Mouse (Mus musculus): Measurements from ENCODE around the gene Arl13a. TPM values are rescaled to one million over a fixed set of nuclear protein-coding genes. Genes with fewer than 3 reads are reported as not detected.
"Not testable (repeated sequence)": the region's sequence is repeated elsewhere in the genome, so short reads cannot be mapped to it uniquely, and the experiment has no call there.

Arl13a gene
- total RNA-seq (2021) = not detected
- long read RNA-seq, experiment 1 = 0 reads
- long read RNA-seq, experiment 2 = 0 reads

GRCm38 (mm10) chrX:134187201-134187600 lies at the start of gene Arl13a:
Gene Arl13a (plus strand): TSS chrX:134187501.
- not testable (repeated sequence) for DNase-seq (ENCODE audit: low spot score in 2 of 2)

GRCm38 (mm10) chrX:134140024-134140423 lies 47.3 kb upstream of the Arl13a start:
- intact Hi-C loops (cut with DNase I) = no loop called here
- DNase-seq (ENCODE audit: low spot score in 2 of 2) = no peak

More at GRCm38 (mm10) chrX:134187201-134187600, at the start of gene Arl13a:
- intact Hi-C loops (cut with DNase I) = not testable (repeated sequence)

GRCm38 (mm10) chrX:134141551-134141950 lies 45.8 kb upstream of the Arl13a start:
- intact Hi-C loops (cut with DNase I) = no loop called here
- DNase-seq (ENCODE audit: low spot score in 2 of 2) = no peak

DNA sequence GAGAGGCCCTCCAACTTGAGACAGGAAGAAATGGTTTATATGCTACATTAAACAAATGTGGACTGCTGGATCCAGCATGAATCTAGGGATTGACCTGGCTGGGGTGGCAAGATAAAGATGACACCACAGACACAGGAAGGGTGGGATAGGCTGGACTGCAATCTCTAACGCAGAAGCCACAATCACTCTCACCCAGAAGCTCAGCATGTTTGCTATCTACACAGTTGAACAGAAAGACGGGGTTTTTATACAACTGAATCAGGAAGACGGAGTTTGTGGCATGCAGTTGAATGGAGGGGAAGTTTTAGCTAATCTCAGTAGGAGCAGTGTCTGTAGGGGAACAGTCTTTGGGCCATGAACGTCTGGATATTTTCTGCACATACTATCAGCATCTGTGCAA lies 45.3 kb upstream of the Arl13a start:
- DNase-seq (ENCODE audit: low spot score in 2 of 2) = no peak
- intact Hi-C loops (cut with DNase I) = no loop called here

DNA sequence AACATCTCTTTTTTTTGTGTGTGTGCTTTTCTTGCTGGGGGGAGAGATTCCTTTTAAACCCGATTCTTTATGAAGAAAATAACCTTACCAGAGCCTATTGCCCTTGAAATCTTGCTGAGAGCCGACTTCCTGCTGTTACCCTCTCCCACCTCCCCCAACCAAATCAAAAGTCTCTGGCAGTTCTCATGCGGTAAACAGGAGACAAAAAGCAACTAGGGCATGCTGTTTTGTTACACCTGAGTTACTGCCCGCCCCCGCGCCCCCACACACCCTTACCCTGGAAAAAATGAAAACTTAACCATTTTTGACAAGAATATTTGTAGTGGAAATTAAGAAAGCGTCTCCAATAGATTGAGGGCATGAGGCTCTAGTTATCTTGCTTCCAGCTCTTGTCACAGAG lies 29.1 kb upstream of the Arl13a start:
- no peak for DNase-seq (ENCODE audit: low spot score in 2 of 2)
- intact Hi-C loops (cut with DNase I) = no loop called here

DNA sequence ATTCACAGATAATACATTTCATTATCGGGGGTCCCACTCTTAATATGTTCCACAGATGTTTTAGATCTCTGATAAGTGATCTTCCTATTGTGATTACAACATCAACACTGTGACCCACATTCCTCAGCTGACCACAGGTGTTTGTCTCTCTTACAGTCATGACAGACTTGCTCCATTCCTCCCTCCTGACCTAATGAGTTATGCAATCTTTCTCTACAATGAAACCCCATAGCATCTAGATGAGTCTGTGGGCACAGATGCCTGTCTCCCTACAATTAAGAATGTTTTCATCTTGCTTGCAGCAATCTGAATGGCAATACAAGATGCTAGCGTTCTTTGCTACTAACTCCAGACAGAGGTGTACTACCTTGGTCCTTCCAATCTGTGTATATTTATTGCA lies 26.9 kb upstream of the Arl13a start:
- DNase-seq (ENCODE audit: low spot score in 2 of 2) = no peak
- intact Hi-C loops (cut with DNase I) = no loop called here

DNA sequence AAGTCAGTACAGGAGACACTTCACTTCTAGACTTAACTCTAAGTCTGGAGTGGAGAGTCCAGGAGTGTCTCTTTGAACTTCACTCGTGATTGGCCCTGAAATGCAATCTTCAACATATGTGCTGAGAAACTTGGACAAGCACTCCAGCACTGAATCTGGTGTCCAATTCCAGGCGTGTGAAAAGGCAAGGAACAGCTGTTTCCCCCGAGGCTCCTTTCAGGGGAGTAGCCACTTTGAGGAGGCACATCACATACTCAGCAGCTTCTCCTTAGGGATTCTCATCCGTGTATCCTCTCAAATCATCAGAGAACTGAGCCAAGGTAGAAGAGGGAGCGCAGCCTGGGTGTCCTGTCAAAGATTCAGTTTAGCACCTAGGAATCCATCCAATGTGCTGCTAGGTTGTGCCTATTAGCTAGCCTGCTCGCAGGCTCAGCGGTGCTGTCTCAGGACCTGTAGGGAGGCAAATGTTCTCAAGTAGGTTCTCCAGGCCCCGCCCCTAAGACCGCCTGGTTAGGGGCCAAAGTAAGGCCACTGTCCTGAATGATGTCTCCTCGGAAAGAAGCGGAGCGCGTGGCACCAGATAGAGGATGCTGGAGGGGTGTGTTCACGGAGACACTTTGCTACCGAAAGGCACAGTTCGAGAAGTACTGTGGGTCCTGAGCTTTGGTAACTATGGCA lies 25.1 kb upstream of the Arl13a start, which contains the start of gene Xkrx:
Gene Xkrx (minus strand): TSS at position 34 of the 678 bp plus-strand sequence.
- intact Hi-C loops (cut with DNase I) = no loop called here
- no peak for DNase-seq (ENCODE audit: low spot score in 2 of 2)

DNA sequence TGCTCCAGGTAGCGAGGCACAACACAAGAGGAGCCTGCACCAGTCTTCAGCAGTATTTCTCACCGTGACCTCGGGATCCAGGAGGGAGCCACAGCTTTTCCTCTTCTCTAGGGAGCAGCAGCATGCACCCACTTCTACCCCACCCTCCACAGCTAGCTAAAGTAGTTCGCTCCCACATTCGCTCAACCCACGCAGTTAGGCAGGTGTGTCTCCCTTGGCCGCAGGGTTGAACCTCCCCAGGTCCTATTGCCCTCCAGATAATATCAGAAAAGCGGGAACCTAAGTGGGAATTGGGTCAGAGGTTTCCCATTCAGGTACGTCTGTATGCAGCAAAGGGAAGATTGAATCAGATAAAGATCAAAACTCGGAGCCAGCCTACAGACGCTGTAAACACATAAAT lies 24.5 kb upstream of the Arl13a start:
- intact Hi-C loops (cut with DNase I) = no loop called here
- no peak for DNase-seq (ENCODE audit: low spot score in 2 of 2)

GRCm38 (mm10) chrX:134163484-134163883 lies 23.8 kb upstream of the Arl13a start:
- intact Hi-C loops (cut with DNase I) = no loop called here
- no peak for DNase-seq (ENCODE audit: low spot score in 2 of 2)

GRCm38 (mm10) chrX:134170584-134170983 lies 16.7 kb upstream of the Arl13a start:
- DNase-seq (ENCODE audit: low spot score in 2 of 2) = no peak
- intact Hi-C loops (cut with DNase I) = no loop called here

GRCm38 (mm10) chrX:134174699-134175098 lies 12.6 kb upstream of the Arl13a start:
- intact Hi-C loops (cut with DNase I) = no loop called here
- no peak for DNase-seq (ENCODE audit: low spot score in 2 of 2)

DNA sequence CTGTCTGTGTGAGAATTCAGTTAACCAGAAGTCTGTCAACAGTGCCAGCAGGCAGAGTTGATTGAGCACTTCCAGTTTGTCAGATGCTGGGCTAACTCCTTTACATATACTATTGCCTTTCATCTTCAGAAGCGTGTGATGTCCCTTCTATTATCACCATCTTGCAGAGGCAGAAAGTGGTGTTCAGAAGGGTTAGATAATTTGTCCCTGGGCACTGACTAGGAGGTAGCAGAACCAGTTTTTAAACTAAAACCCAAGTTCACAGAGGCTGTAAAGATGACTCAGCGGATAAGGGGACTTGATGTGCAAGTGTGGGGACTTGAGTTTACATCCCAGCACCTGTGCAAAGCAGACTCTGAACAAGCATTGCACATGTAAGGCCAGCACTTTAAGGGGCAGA lies 21.2 kb downstream of the Arl13a start:
- intact Hi-C loops (cut with DNase I) = no loop called here
- no peak for DNase-seq (ENCODE audit: low spot score in 2 of 2)

- intact Hi-C loops (cut with DNase I) = no loop called here
- DNase-seq (ENCODE audit: low spot score in 2 of 2) = peak; percentile 3 to 10
Observed at GRCm38 (mm10) chrX:134211151-134211642, 23.9 kb downstream of the Arl13a start.

DNA sequence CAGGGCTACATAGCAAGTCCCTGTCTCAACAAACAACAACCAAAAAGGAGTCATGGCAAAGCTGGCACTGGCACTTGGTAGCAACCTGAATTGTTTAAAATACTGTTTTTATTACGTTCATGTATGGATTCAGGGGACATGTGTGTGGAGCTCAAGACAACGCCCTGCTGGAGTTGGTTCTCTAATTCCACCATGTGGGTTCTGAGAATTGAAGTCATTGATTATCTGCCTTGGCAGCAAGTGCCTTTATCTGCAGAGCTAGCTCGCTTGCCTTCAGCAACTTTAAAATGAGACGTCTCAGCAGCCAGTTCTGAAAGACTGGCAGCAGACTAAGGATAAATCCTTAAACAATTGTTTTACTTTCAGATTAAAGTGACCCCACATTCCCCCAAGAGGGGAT lies 30.9 kb downstream of the Arl13a start:
- intact Hi-C loops (cut with DNase I) = no loop called here
- no peak for DNase-seq (ENCODE audit: low spot score in 2 of 2)

GRCm38 (mm10) chrX:134220618-134221017 lies 33.3 kb downstream of the Arl13a start:
- intact Hi-C loops (cut with DNase I) = no loop called here

GRCm38 (mm10) chrX:134221856-134222255 lies 34.6 kb downstream of the Arl13a start, which contains the start of gene Nox1:
Gene Nox1 (minus strand): TSS chrX:134221956.
- intact Hi-C loops (cut with DNase I) = no loop called here
- DNase-seq (ENCODE audit: low spot score in 2 of 2) = no peak

More at GRCm38 (mm10) chrX:134220618-134221017, 33.3 kb downstream of the Arl13a start:
- DNase-seq (ENCODE audit: low spot score in 2 of 2) = no peak

GRCm38 (mm10) chrX:134233048-134233447 lies 45.7 kb downstream of the Arl13a start:
- intact Hi-C loops (cut with DNase I) = no loop called here
- no peak for DNase-seq (ENCODE audit: low spot score in 2 of 2)

DNA sequence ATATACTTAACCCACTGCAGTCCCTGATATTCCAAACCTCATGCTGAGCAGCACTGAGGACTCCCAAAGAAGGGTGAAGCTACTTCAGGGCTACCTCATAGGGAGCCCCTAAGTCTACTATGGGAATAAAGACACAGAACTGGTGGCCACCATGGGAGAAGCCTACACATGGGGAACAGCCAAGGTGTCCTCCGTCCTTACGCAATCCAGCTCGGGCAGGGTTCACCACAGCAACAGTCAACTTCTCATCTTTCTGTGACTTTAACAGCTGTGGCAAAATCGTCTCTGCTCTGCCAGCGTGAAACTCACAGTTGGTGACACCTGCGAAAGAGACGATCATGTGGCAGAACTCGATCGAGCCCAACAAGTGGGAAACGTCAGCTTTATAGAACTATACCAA lies 51.0 kb downstream of the Arl13a start:
- no peak for DNase-seq (ENCODE audit: low spot score in 2 of 2)
- intact Hi-C loops (cut with DNase I) = no loop called here

- intact Hi-C loops (cut with DNase I) = no loop called here
- DNase-seq (ENCODE audit: low spot score in 2 of 2) = no peak
Observed at GRCm38 (mm10) chrX:134245946-134246345, 58.6 kb downstream of the Arl13a start.

- no peak for DNase-seq (ENCODE audit: low spot score in 2 of 2)
- intact Hi-C loops (cut with DNase I) = no loop called here
Observed at GRCm38 (mm10) chrX:134248202-134248601, 60.9 kb downstream of the Arl13a start.

Data from left cerebral cortex, postnatal 14 days (tissue).